Mouse (Mus musculus) forelimb bud, embryonic 11.5 days (tissue): Measurements from ENCODE around the gene Vps26a.
"Not testable (repeated sequence)": the region's sequence is repeated elsewhere in the genome, so short reads cannot be mapped to it uniquely, and the experiment has no call there.

ENCODE experiments used
- DNase-seq: peaks from one replicate; pipeline ENCODE4 v3.0.0-alpha.2; 2012; ENCODE audit warnings: low read depth, low spot score

Gene Vps26a

GRCm38 (mm10) chr10:62500916-62501615 is 14.5 kb upstream of the Vps26a start:
- DNase-seq: no peak

GRCm38 (mm10) chr10:62500088-62500915 is 13.7 kb upstream of the Vps26a start:
- DNase-seq: peak; percentile 85

GRCm38 (mm10) chr10:62491681-62492080 is 5.1 kb upstream of the Vps26a start:
- DNase-seq: not testable (repeated sequence)

GRCm38 (mm10) chr10:62488266-62488665 is 1.7 kb upstream of the Vps26a start:
- DNase-seq: peak; percentile 57

- no peak for DNase-seq
These were observed 575 bp downstream of the Vps26a start for GRCm38 (mm10) chr10:62485878-62486582.

GRCm38 (mm10) chr10:62481108-62481852 is 5.3 kb downstream of the Vps26a start:
- no peak for DNase-seq

GRCm38 (mm10) chr10:62476980-62477379 is 9.6 kb downstream of the Vps26a start:
- no peak for DNase-seq

GRCm38 (mm10) chr10:62474944-62475343 is 11.7 kb downstream of the Vps26a start:
- DNase-seq: no peak

- DNase-seq: peak; percentile 4
These were observed 15.5 kb downstream of the Vps26a start for GRCm38 (mm10) chr10:62471105-62471504.

- no peak for DNase-seq
These were observed 16.9 kb downstream of the Vps26a start for GRCm38 (mm10) chr10:62469736-62470135.

- DNase-seq: no peak
These were observed 25.3 kb downstream of the Vps26a start for GRCm38 (mm10) chr10:62461321-62461720.

- DNase-seq: not testable (repeated sequence)
These were observed 34.6 kb downstream of the Vps26a start for GRCm38 (mm10) chr10:62452001-62452400.

- no peak for DNase-seq
These were observed 36.3 kb downstream of the Vps26a start for GRCm38 (mm10) chr10:62450280-62450640.

GRCm38 (mm10) chr10:62449364-62450279 is 37.0 kb downstream of the Vps26a start, which contains the start of the genes 4930507D05Rik and Supv3l1:
Gene 4930507D05Rik, plus strand, starts transcription at chr10:62449489.
Gene Supv3l1, minus strand, starts transcription at chr10:62449738.
- DNase-seq: peak; percentile 88

GRCm38 (mm10) chr10:62430427-62430826 is 56.2 kb downstream of the Vps26a start:
- no peak for DNase-seq

GRCm38 (mm10) chr10:62425081-62425871 is 61.3 kb downstream of the Vps26a start:
- peak; percentile 72 for DNase-seq

GRCm38 (mm10) chr10:62422255-62422654 is 64.3 kb downstream of the Vps26a start, which contains the start of gene Hkdc1:
Gene Hkdc1, minus strand, starts transcription at chr10:62422491.
- DNase-seq: peak; percentile 18

GRCm38 (mm10) chr10:62421127-62421526 is 65.5 kb downstream of the Vps26a start:
- no peak for DNase-seq

- DNase-seq: no peak
These were observed 66.2 kb downstream of the Vps26a start for GRCm38 (mm10) chr10:62420399-62420798.
